Mouse (Mus musculus): ENCODE data around the gene Sec62. TPM values are rescaled to one million over a fixed set of nuclear protein-coding genes. Genes with fewer than 3 reads are reported as not detected.

Sec62 gene
- total RNA-seq (2021): 10 to 100 TPM; 90.1 to 96.4 TPM
- long read RNA-seq, experiment 1, transcript Sec62-201 (8 exons, 3,967 nt): major isoform, 128 of 174 reads
- long read RNA-seq, experiment 1, partial matches to known transcripts: 38 of 174 reads
- long read RNA-seq, experiment 1, other reads (novel, unspliced or antisense): 8 of 174 reads
- long read RNA-seq, experiment 2, transcript Sec62-201 (8 exons, 3,967 nt): major isoform, 202 of 288 reads
- long read RNA-seq, experiment 2, partial matches to known transcripts: 65 of 288 reads
- long read RNA-seq, experiment 2, other reads (novel, unspliced or antisense): 21 of 288 reads

- TF ChIP-seq CTCF (conservative IDR thresholded peaks at IDR 0.05): no peak
- H3K4me3 ChIP-seq: peak within 1 kb of the TSS; percentile 77
- peak; percentile 92 to 96 for DNase-seq (ENCODE audit: low spot score in 2 of 2)
- H3K27ac ChIP-seq: peak within 1 kb of the TSS; percentile 100
Observed at GRCm38 (mm10) chr3:30792737-30793402, at the start of gene Sec62. Sec62 (plus strand) TSS chr3:30792875.

- TF ChIP-seq CTCF (conservative IDR thresholded peaks at IDR 0.05): no peak
- no peak overlapping the region for H3K4me3 ChIP-seq
- no peak overlapping the region for H3K27ac ChIP-seq
- no peak for DNase-seq (ENCODE audit: low spot score in 2 of 2)
Observed at GRCm38 (mm10) chr3:30742891-30743290, 49.8 kb upstream of the Sec62 start.

- DNase-seq (ENCODE audit: low spot score in 2 of 2): no peak
- Histone ChIP-seq H3K4me3 (no peak within 1 kb of the TSS), H3K27ac (no peak within 1 kb of the TSS)
- no peak for TF ChIP-seq CTCF (conservative IDR thresholded peaks at IDR 0.05)
Observed at GRCm38 (mm10) chr3:30746006-30746405, 46.7 kb upstream of the Sec62 start, which contains the start of gene Samd7. Samd7 (plus strand) TSS chr3:30746293.

- TF ChIP-seq CTCF (conservative IDR thresholded peaks at IDR 0.05): no peak
- no peak for DNase-seq (ENCODE audit: low spot score in 2 of 2)
- H3K4me3 ChIP-seq: no peak overlapping the region
Observed at GRCm38 (mm10) chr3:30748316-30748715, 44.4 kb upstream of the Sec62 start.

GRCm38 (mm10) chr3:30754696-30755095 is 38.0 kb upstream of the Sec62 start:
- Histone ChIP-seq H3K4me3 (no peak overlapping the region), H3K27ac (no peak overlapping the region)
- TF ChIP-seq CTCF (conservative IDR thresholded peaks at IDR 0.05): no peak
- DNase-seq (ENCODE audit: low spot score in 2 of 2): no peak

More at GRCm38 (mm10) chr3:30748316-30748715, 44.4 kb upstream of the Sec62 start:
- H3K27ac ChIP-seq: no peak overlapping the region

- TF ChIP-seq CTCF (conservative IDR thresholded peaks at IDR 0.05): no peak
- DNase-seq (ENCODE audit: low spot score in 2 of 2): no peak
- Histone ChIP-seq H3K4me3 (no peak overlapping the region), H3K27ac (no peak overlapping the region)
Observed at GRCm38 (mm10) chr3:30764877-30765276, 27.8 kb upstream of the Sec62 start.

- no peak overlapping the region for H3K27ac ChIP-seq
- 0 out of 2 replicates have a peak, but pooled peaks have one; percentile 6 for TF ChIP-seq CTCF (conservative IDR thresholded peaks at IDR 0.05)
- H3K4me3 ChIP-seq: no peak overlapping the region
- DNase-seq (ENCODE audit: low spot score in 2 of 2): no peak
Observed at GRCm38 (mm10) chr3:30765311-30766027, 27.2 kb upstream of the Sec62 start.

- Histone ChIP-seq H3K4me3 (no peak overlapping the region), H3K27ac (no peak overlapping the region)
- DNase-seq (ENCODE audit: low spot score in 2 of 2): no peak
- TF ChIP-seq CTCF (conservative IDR thresholded peaks at IDR 0.05): no peak
Observed at GRCm38 (mm10) chr3:30766177-30766576, 26.5 kb upstream of the Sec62 start.

- DNase-seq (ENCODE audit: low spot score in 2 of 2): peak in 1 of 2 experiments; percentile 10
- TF ChIP-seq CTCF (conservative IDR thresholded peaks at IDR 0.05): no peak
Observed at GRCm38 (mm10) chr3:30767271-30767670, 25.4 kb upstream of the Sec62 start.

GRCm38 (mm10) chr3:30769755-30770515 is 22.7 kb upstream of the Sec62 start:
- no peak for TF ChIP-seq CTCF (conservative IDR thresholded peaks at IDR 0.05)
- no peak for DNase-seq (ENCODE audit: low spot score in 2 of 2)
- Histone ChIP-seq H3K4me3 (no peak overlapping the region), H3K27ac (no peak overlapping the region)

More at GRCm38 (mm10) chr3:30767271-30767670, 25.4 kb upstream of the Sec62 start:
- Histone ChIP-seq H3K4me3 (no peak overlapping the region), H3K27ac (no peak overlapping the region)

GRCm38 (mm10) chr3:30771560-30771959 is 21.1 kb upstream of the Sec62 start:
- DNase-seq (ENCODE audit: low spot score in 2 of 2): no peak
- Histone ChIP-seq H3K4me3 (no peak overlapping the region), H3K27ac (no peak overlapping the region)
- no peak for TF ChIP-seq CTCF (conservative IDR thresholded peaks at IDR 0.05)

GRCm38 (mm10) chr3:30772631-30773030 is 20.0 kb upstream of the Sec62 start:
- no peak for TF ChIP-seq CTCF (conservative IDR thresholded peaks at IDR 0.05)
- H3K4me3 ChIP-seq: no peak overlapping the region
- no peak for DNase-seq (ENCODE audit: low spot score in 2 of 2)

More at GRCm38 (mm10) chr3:30772631-30773030, 20.0 kb upstream of the Sec62 start:
- no peak overlapping the region for H3K27ac ChIP-seq
